Comparison of ENCODE assay signal across 17 mouse cellular contexts in the genomic region with DNA sequence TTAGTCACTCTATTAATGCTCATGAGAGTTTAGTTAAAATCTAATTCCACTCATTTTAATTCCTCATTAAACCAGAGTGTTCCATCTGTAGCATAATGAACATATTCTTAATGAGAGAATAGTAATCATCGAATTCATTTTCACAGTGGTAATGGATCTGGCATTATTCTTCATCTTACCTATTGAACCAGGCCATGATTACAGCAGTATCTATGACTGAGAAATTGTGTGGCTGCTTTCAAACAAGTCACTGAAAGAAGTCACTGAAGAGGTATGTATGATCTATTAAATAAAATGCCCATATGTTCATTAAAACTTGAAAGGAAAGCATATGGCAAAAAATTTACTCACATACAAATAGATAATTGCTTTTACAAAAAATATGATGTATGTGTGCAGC.
"Had no signal": no experiment of that assay in that cellular context is flagged by ENCODE, and none has a peak within 500 bp of the region (broad histone marks: within the 10 kb centered on the region; RNA-seq: fewer than 3 reads in every experiment).

No protein-coding gene starts in this region.

- H3K36me3 ChIP-seq: lung, embryonic 15.5 days; midbrain, embryonic 13.5 days; midbrain, embryonic 15.5 days; neural tube, embryonic 12.5 days; stomach, embryonic 15.5 days had no signal

- H3K9me3 ChIP-seq: lung, embryonic 15.5 days; megakaryocyte, embryonic 14.5 days; midbrain, embryonic 13.5 days; midbrain, embryonic 15.5 days; neural tube, embryonic 12.5 days; stomach, embryonic 15.5 days had no signal

- H3K4me2 ChIP-seq: lung, embryonic 15.5 days; midbrain, embryonic 11.5 days; midbrain, embryonic 13.5 days; midbrain, embryonic 15.5 days; neural tube, embryonic 12.5 days; stomach, embryonic 15.5 days had no signal

- H3K4me1 ChIP-seq: lung, embryonic 15.5 days; megakaryocyte, embryonic 14.5 days; midbrain, embryonic 13.5 days; midbrain, embryonic 15.5 days; neural tube, embryonic 12.5 days; stomach, embryonic 15.5 days had no signal

- H3K9ac ChIP-seq: liver, postnatal 0 days; lung, embryonic 15.5 days; midbrain, embryonic 13.5 days; midbrain, embryonic 15.5 days; neural tube, embryonic 12.5 days; stomach, embryonic 15.5 days had no signal

- H3K27ac ChIP-seq: lung, embryonic 15.5 days; macrophage; midbrain, embryonic 13.5 days; midbrain, embryonic 15.5 days; neural tube, embryonic 12.5 days; stomach, embryonic 15.5 days; stomach, postnatal 0 days had no signal

- H3K4me3 ChIP-seq: lung, embryonic 15.5 days; megakaryocyte, embryonic 14.5 days; midbrain, embryonic 13.5 days; midbrain, embryonic 15.5 days; neural tube, embryonic 12.5 days; stomach, embryonic 15.5 days had no signal

- H3K27me3 ChIP-seq: lung, embryonic 15.5 days; megakaryocyte, embryonic 14.5 days; midbrain, embryonic 13.5 days; midbrain, embryonic 15.5 days; neural tube, embryonic 12.5 days; stomach, embryonic 15.5 days had no signal

- DNase-seq: liver, postnatal 0 days; lung, adult 2 months; lung, postnatal 14 days; lung, postnatal 36 days; right cerebral cortex, postnatal 14 days; thymus, adult 2 months; thymus, postnatal 36 days had no signal

- ATAC-seq: liver, postnatal 0 days; lung, postnatal 0 days; midbrain, embryonic 13.5 days; midbrain, embryonic 15.5 days had no signal
